Mouse (Mus musculus): Measurements from ENCODE around the gene Dnal1. TPM values are rescaled to one million over a fixed set of nuclear protein-coding genes. Genes with fewer than 3 reads are reported as not detected.

Gene Dnal1
- total RNA-seq, 4 experiments from 2014 or later = 72.6 to 93.3 (median 83.6) TPM

GRCm38 (mm10) chr12:84126899-84127298, 12.7 kb downstream of the Dnal1 start:
- no peak for DNase-seq (ENCODE audit: low spot score in 2 of 2)

- no peak for DNase-seq (ENCODE audit: low spot score in 2 of 2)
Measured at GRCm38 (mm10) chr12:84128576-84128975, 14.4 kb downstream of the Dnal1 start.

- no peak for DNase-seq (ENCODE audit: low spot score in 2 of 2)
Measured at GRCm38 (mm10) chr12:84129931-84130330, 15.8 kb downstream of the Dnal1 start.

- no peak for DNase-seq (ENCODE audit: low spot score in 2 of 2)
Measured at GRCm38 (mm10) chr12:84132265-84132664, 18.1 kb downstream of the Dnal1 start.

- DNase-seq (ENCODE audit: low spot score in 2 of 2) = no peak
Measured at GRCm38 (mm10) chr12:84137131-84137530, 23.0 kb downstream of the Dnal1 start.

- no peak for DNase-seq (ENCODE audit: low spot score in 2 of 2)
Measured at GRCm38 (mm10) chr12:84140135-84140534, 26.0 kb downstream of the Dnal1 start.

GRCm38 (mm10) chr12:84141271-84141670, 27.1 kb downstream of the Dnal1 start:
- no peak for DNase-seq (ENCODE audit: low spot score in 2 of 2)

- no peak for DNase-seq (ENCODE audit: low spot score in 2 of 2)
Measured at GRCm38 (mm10) chr12:84142281-84143050, 28.3 kb downstream of the Dnal1 start.

GRCm38 (mm10) chr12:84147954-84148621, 33.9 kb downstream of the Dnal1 start, which contains the start of gene Pnma1:
Gene Pnma1, minus strand, starts transcription at chr12:84148489.
- DNase-seq (ENCODE audit: low spot score in 2 of 2) = peak; percentile 52 to 77

GRCm38 (mm10) chr12:84148622-84149012, 34.5 kb downstream of the Dnal1 start:
- DNase-seq (ENCODE audit: low spot score in 2 of 2) = no peak

- DNase-seq (ENCODE audit: low spot score in 2 of 2) = no peak
Measured at GRCm38 (mm10) chr12:84149971-84150370, 35.8 kb downstream of the Dnal1 start.

- no peak for DNase-seq (ENCODE audit: low spot score in 2 of 2)
Measured at GRCm38 (mm10) chr12:84150976-84151375, 36.8 kb downstream of the Dnal1 start.

- no peak for DNase-seq (ENCODE audit: low spot score in 2 of 2)
Measured at GRCm38 (mm10) chr12:84151911-84152310, 37.7 kb downstream of the Dnal1 start.

- no peak for DNase-seq (ENCODE audit: low spot score in 2 of 2)
Measured at GRCm38 (mm10) chr12:84152352-84153190, 38.4 kb downstream of the Dnal1 start.

GRCm38 (mm10) chr12:84153414-84153813, 39.2 kb downstream of the Dnal1 start:
- no peak for DNase-seq (ENCODE audit: low spot score in 2 of 2)

- no peak for DNase-seq (ENCODE audit: low spot score in 2 of 2)
Measured at GRCm38 (mm10) chr12:84154786-84155522, 40.8 kb downstream of the Dnal1 start.

GRCm38 (mm10) chr12:84155523-84155871, 41.3 kb downstream of the Dnal1 start:
- no peak for DNase-seq (ENCODE audit: low spot score in 2 of 2)

- no peak for DNase-seq (ENCODE audit: low spot score in 2 of 2)
Measured at GRCm38 (mm10) chr12:84156210-84156609, 42.0 kb downstream of the Dnal1 start.

- DNase-seq (ENCODE audit: low spot score in 2 of 2) = no peak
Measured at GRCm38 (mm10) chr12:84158156-84158555, 44.0 kb downstream of the Dnal1 start.

GRCm38 (mm10) chr12:84160491-84160890, 46.3 kb downstream of the Dnal1 start:
- DNase-seq (ENCODE audit: low spot score in 2 of 2) = no peak

- no peak for DNase-seq (ENCODE audit: low spot score in 2 of 2)
Measured at GRCm38 (mm10) chr12:84161116-84161515, 47.0 kb downstream of the Dnal1 start.

Data from left cerebral cortex, adult 8-10 months (tissue).